Mouse (Mus musculus): ENCODE results near the gene Vps39. TPM values are rescaled to one million over a fixed set of nuclear protein-coding genes. Genes with fewer than 3 reads are reported as not detected.
A peak's percentile ranks its signal among the peaks of the same experiment; 100 is the strongest.

The Vps39 gene
- total RNA-seq, 2 experiments from 2014 or later, result 17.7 to 18.2 TPM

GRCm38 (mm10) chr2:120304113-120304512 is 48.8 kb downstream of the Vps39 start:
- DNase-seq, result no peak

GRCm38 (mm10) chr2:120301076-120301475 is 51.9 kb downstream of the Vps39 start:
- DNase-seq, result no peak
- intact Hi-C loops (cut with DNase I; ENCODE audit: low total_unique reads), result no loop called here

More at GRCm38 (mm10) chr2:120304113-120304512, 48.8 kb downstream of the Vps39 start:
- intact Hi-C loops (cut with DNase I; ENCODE audit: low total_unique reads), result no loop called here

GRCm38 (mm10) chr2:120299866-120300265 is 53.1 kb downstream of the Vps39 start:
- DNase-seq, result no peak
- intact Hi-C loops (cut with DNase I; ENCODE audit: low total_unique reads), result no loop called here

- no peak for DNase-seq
- intact Hi-C loops (cut with DNase I; ENCODE audit: low total_unique reads), result no loop called here
These were observed 56.8 kb downstream of the Vps39 start for GRCm38 (mm10) chr2:120296160-120296559.

GRCm38 (mm10) chr2:120291471-120292078 is 61.4 kb downstream of the Vps39 start:
- no peak for DNase-seq
- intact Hi-C loops (cut with DNase I; ENCODE audit: low total_unique reads), result no loop called here

- intact Hi-C loops (cut with DNase I; ENCODE audit: low total_unique reads), result no loop called here
- DNase-seq, result no peak
These were observed 63.9 kb downstream of the Vps39 start, which contains the start of gene Pla2g4d for GRCm38 (mm10) chr2:120288995-120289394. Gene Pla2g4d, minus strand, starts transcription at chr2:120289197.

GRCm38 (mm10) chr2:120288401-120288800 is 64.5 kb downstream of the Vps39 start:
- intact Hi-C loops (cut with DNase I; ENCODE audit: low total_unique reads), result no loop called here
- DNase-seq, result no peak

- intact Hi-C loops (cut with DNase I; ENCODE audit: low total_unique reads), result no loop called here
These were observed 67.3 kb downstream of the Vps39 start for GRCm38 (mm10) chr2:120285639-120286038.

GRCm38 (mm10) chr2:120284705-120285104 is 68.2 kb downstream of the Vps39 start:
- DNase-seq, result no peak
- intact Hi-C loops (cut with DNase I; ENCODE audit: low total_unique reads), result no loop called here

More at GRCm38 (mm10) chr2:120285639-120286038, 67.3 kb downstream of the Vps39 start:
- no peak for DNase-seq

- intact Hi-C loops (cut with DNase I; ENCODE audit: low total_unique reads), result no loop called here
- DNase-seq, result no peak
These were observed 68.8 kb downstream of the Vps39 start for GRCm38 (mm10) chr2:120284094-120284493.

GRCm38 (mm10) chr2:120283550-120283949 is 69.4 kb downstream of the Vps39 start:
- intact Hi-C loops (cut with DNase I; ENCODE audit: low total_unique reads), result no loop called here

GRCm38 (mm10) chr2:120281221-120281620 is 71.7 kb downstream of the Vps39 start:
- intact Hi-C loops (cut with DNase I; ENCODE audit: low total_unique reads), result no loop called here
- DNase-seq, result no peak

More at GRCm38 (mm10) chr2:120283550-120283949, 69.4 kb downstream of the Vps39 start:
- no peak for DNase-seq

- DNase-seq, result peak; percentile 43
- intact Hi-C loops (cut with DNase I; ENCODE audit: low total_unique reads), result no loop called here
These were observed 73.0 kb downstream of the Vps39 start for GRCm38 (mm10) chr2:120279961-120280360.

- intact Hi-C loops (cut with DNase I; ENCODE audit: low total_unique reads), result no loop called here
- DNase-seq, result no peak
These were observed 76.0 kb downstream of the Vps39 start for GRCm38 (mm10) chr2:120276951-120277350.

- intact Hi-C loops (cut with DNase I; ENCODE audit: low total_unique reads), result no loop called here
- DNase-seq, result no peak
These were observed 84.3 kb downstream of the Vps39 start for GRCm38 (mm10) chr2:120268635-120269034.

Other genes with a start within 250 kb of the Vps39 start
- gene Ehd4, start 198.5 kb downstream of the Vps39 start, total RNA-seq (2021), result 10 to 100 TPM; 72.8 to 89.4 TPM
- gene Pla2g4e, start 107.8 kb downstream of the Vps39 start, total RNA-seq (2021), result 10 to 100 TPM; 31.0 to 35.1 TPM
- not detected for gene Pla2g4d, start 63.9 kb downstream of the Vps39 start, total RNA-seq (2021)
- not detected for gene Pla2g4f, start 39.0 kb downstream of the Vps39 start, total RNA-seq (2021)
- 10 to 100 TPM; 31.8 to 37.0 TPM for gene Ganc, start 50.8 kb upstream of the Vps39 start, total RNA-seq (2021)
- 10 to 100 TPM; 33.0 to 42.5 TPM for gene Tmem87a, start 51.0 kb upstream of the Vps39 start, total RNA-seq (2021)
- gene Capn3, start 102.9 kb upstream of the Vps39 start, total RNA-seq (2021), result 10 to 100 TPM; 88.0 to 92.1 TPM
- gene Zfp106, start 210.7 kb upstream of the Vps39 start, total RNA-seq (2021), result 100 to 1,000 TPM; 287 to 310 TPM
- gene Snap23, start 214.5 kb upstream of the Vps39 start, total RNA-seq (2021), result 10 to 100 TPM; 43.1 to 47.7 TPM

All from gastrocnemius, postnatal 14 days (tissue).